23 mouse cellular contexts compared by ENCODE assay signal in the genomic region with DNA sequence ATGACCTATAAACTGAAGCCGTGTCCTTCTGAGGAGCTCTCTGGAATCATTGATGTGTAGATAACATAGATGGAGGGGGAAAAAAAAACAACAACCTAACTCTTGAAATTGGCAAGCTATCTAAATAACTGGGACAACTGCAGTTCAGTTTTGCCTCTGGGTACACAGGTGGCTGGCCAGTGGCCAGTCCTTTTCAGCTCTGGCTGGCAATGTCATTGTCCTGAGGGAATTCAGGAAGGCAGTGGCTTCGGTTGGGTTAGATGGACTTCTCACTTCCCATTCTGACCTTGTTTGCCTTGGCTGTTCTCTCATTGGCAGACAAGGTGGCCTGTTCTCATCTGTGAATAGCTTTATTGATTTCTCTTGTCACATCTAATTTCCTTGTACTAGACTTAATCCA. TPM values are rescaled to one million over a fixed set of nuclear protein-coding genes. Genes with fewer than 3 reads are reported as not detected.
DNase-seq lines count a peak whose midpoint lies in the region; ATAC-seq lines count a peak whose summit lies in the region.
"Had no signal": no experiment of that assay in that cellular context is flagged by ENCODE, and none has a peak within 500 bp of the region (broad histone marks: within the 10 kb centered on the region; RNA-seq: fewer than 3 reads in every experiment).

No protein-coding gene starts in this region.

- intact Hi-C loops in left cerebral cortex, postnatal 4 days (cut with DNase I) = no loop called here

- H3K4me1 ChIP-seq in embryonic facial prominence, embryonic 14.5 days (ENCODE audit: control insufficient read depth, insufficient read depth, low read length) = no peaks in the 10 kb centered on the region
- no peaks in the 10 kb centered on the region for H3K4me1 ChIP-seq in embryonic facial prominence, embryonic 10.5 days
- H3K4me1 ChIP-seq: forebrain, embryonic 15.5 days; limb, embryonic 10.5 days; midbrain, embryonic 12.5 days; neural tube, embryonic 12.5 days had no signal

- no peak overlapping the region for H3K27ac ChIP-seq in embryonic facial prominence, embryonic 14.5 days (replicated peaks; ENCODE audit: low read depth, low read length)
- no peak overlapping the region for H3K27ac ChIP-seq in embryonic facial prominence, embryonic 10.5 days (replicated peaks)
- H3K27ac ChIP-seq: forebrain, embryonic 15.5 days; limb, embryonic 10.5 days; liver, embryonic 14.5 days; midbrain, embryonic 12.5 days; neural tube, embryonic 12.5 days; stomach, postnatal 0 days had no signal

- DNase-seq in embryonic facial prominence, embryonic 14.5 days (ENCODE audit: low spot score) = peak; percentile 18
- no peak for DNase-seq in embryonic facial prominence, embryonic 10.5 days (ENCODE audit: low spot score)
- DNase-seq in left cerebral cortex, postnatal 4 days = peak; percentile 57
- no peak for DNase-seq in left cerebral cortex, adult 11 months (ENCODE audit: low spot score)
- peak; percentile 24 to 25 for DNase-seq in cerebellum, adult 18-20 months
- DNase-seq in gonadal fat pad, adult 2 months (ENCODE audit: low read depth) = peak; percentile 81
- no peak for DNase-seq in c-Kit-positive CD71-positive TER-119-positive erythroid progenitor cells, embryonic 14.5 days (ENCODE audit: low spot score)
- DNase-seq in frontal cortex, postnatal 14 days (ENCODE audit: low spot score in 2 of 2) = no peak
- DNase-seq: adrenal gland, postnatal 36 days; gastrocnemius, postnatal 10 days; layer of hippocampus, adult 9-11 months; right cerebral cortex, adult 18-20 months; thymus, postnatal 36 days had no signal

- no peaks in the 10 kb centered on the region for H3K27me3 ChIP-seq in embryonic facial prominence, embryonic 14.5 days (replicated peaks; ENCODE audit: control insufficient read depth, insufficient read depth, low read length)
- H3K27me3 ChIP-seq in embryonic facial prominence, embryonic 10.5 days (replicated peaks; ENCODE audit: low read depth, poor library complexity, severe bottlenecking) = no peaks in the 10 kb centered on the region
- H3K27me3 ChIP-seq: forebrain, embryonic 15.5 days; midbrain, embryonic 12.5 days; neural tube, embryonic 12.5 days had no signal

- no peaks in the 10 kb centered on the region for H3K36me3 ChIP-seq in embryonic facial prominence, embryonic 14.5 days (ENCODE audit: control insufficient read depth, insufficient read depth, low read length)
- H3K36me3 ChIP-seq in embryonic facial prominence, embryonic 10.5 days (replicated peaks) = no peaks in the 10 kb centered on the region
- H3K36me3 ChIP-seq: forebrain, embryonic 15.5 days; limb, embryonic 10.5 days; midbrain, embryonic 12.5 days; neural tube, embryonic 12.5 days had no signal

- H3K4me2 ChIP-seq in embryonic facial prominence, embryonic 14.5 days (ENCODE audit: low read depth, low read length) = no peak overlapping the region
- H3K4me2 ChIP-seq: forebrain, embryonic 15.5 days; midbrain, embryonic 12.5 days; neural tube, embryonic 12.5 days had no signal

- WGBS in embryonic facial prominence, embryonic 14.5 days = 55% methylated on average over 2 of the region's 2 CpGs
- 72% methylated on average over 2 of the region's 2 CpGs for WGBS in embryonic facial prominence, embryonic 10.5 days

- H3K4me3 ChIP-seq in embryonic facial prominence, embryonic 14.5 days (ENCODE audit: low read depth, low read length) = no peak overlapping the region
- H3K4me3 ChIP-seq in embryonic facial prominence, embryonic 10.5 days = no peak overlapping the region
- H3K4me3 ChIP-seq: forebrain, embryonic 15.5 days; limb, embryonic 10.5 days; midbrain, embryonic 12.5 days; neural tube, embryonic 12.5 days had no signal

- no peaks in the 10 kb centered on the region for H3K9me3 ChIP-seq in embryonic facial prominence, embryonic 14.5 days (ENCODE audit: control insufficient read depth, low read length)
- no peaks in the 10 kb centered on the region for H3K9me3 ChIP-seq in embryonic facial prominence, embryonic 10.5 days
- H3K9me3 ChIP-seq: forebrain, embryonic 15.5 days; limb, embryonic 10.5 days; midbrain, embryonic 12.5 days; neural tube, embryonic 12.5 days had no signal

- ATAC-seq in embryonic facial prominence, embryonic 14.5 days (ENCODE audit: low read depth) = peak; percentile 33; the same call in 1 of the 2 replicates
- ATAC-seq: forebrain, embryonic 15.5 days; intestine, embryonic 16.5 days had no signal

- no peak overlapping the region for H3K9ac ChIP-seq in embryonic facial prominence, embryonic 14.5 days (ENCODE audit: low read depth, low read length)
- H3K9ac ChIP-seq: forebrain, embryonic 15.5 days; liver, embryonic 14.5 days; midbrain, embryonic 12.5 days; neural tube, embryonic 12.5 days had no signal

RNA-seq across cellular contexts. Expression of gene Odam, which starts 14.7 kb away (rescaled TPM):
- 0.51 and 1.7 TPM in 2 replicates for polyA plus RNA-seq in embryonic facial prominence, embryonic 14.5 days (2014; fragmentation: Nextera tagmentation; extraction: Ambion mirVana)
- not detected in 2 replicates for polyA plus RNA-seq in embryonic facial prominence, embryonic 10.5 days (2016; fragmentation: Nextera tagmentation; extraction: Ambion mirVana)
- not detected for total RNA-seq in left cerebral cortex, postnatal 4 days (2021)
- 27.9 and 74.2 TPM in 2 replicates for polyA plus RNA-seq in gonadal fat pad, adult 2 months (2012; rRNA removed)
- total RNA-seq: adrenal gland, postnatal 36 days; common myeloid progenitor, adult 5-6 weeks; gastrocnemius, postnatal 10 days; heart, postnatal 25 days had no signal
- polyA plus RNA-seq: forebrain, embryonic 15.5 days; intestine, embryonic 16.5 days; limb, embryonic 10.5 days; liver, embryonic 14.5 days; midbrain, embryonic 12.5 days; neural tube, embryonic 12.5 days; spleen, adult 2 months; stomach, postnatal 0 days had no signal

RNA-seq across cellular contexts. Expression of gene Prr27, which starts 44.6 kb away (rescaled TPM):
- polyA plus RNA-seq in embryonic facial prominence, embryonic 14.5 days (2014; fragmentation: Nextera tagmentation; extraction: Ambion mirVana) = not detected in 2 replicates
- polyA plus RNA-seq in embryonic facial prominence, embryonic 10.5 days (2016; fragmentation: Nextera tagmentation; extraction: Ambion mirVana) = not detected in 2 replicates
- total RNA-seq in left cerebral cortex, postnatal 4 days (2021) = not detected
- 7.4 and 10.8 TPM in 2 replicates for polyA plus RNA-seq in gonadal fat pad, adult 2 months (2012; rRNA removed)
- total RNA-seq: adrenal gland, postnatal 36 days; common myeloid progenitor, adult 5-6 weeks; gastrocnemius, postnatal 10 days; heart, postnatal 25 days had no signal
- polyA plus RNA-seq: forebrain, embryonic 15.5 days; intestine, embryonic 16.5 days; limb, embryonic 10.5 days; liver, embryonic 14.5 days; midbrain, embryonic 12.5 days; neural tube, embryonic 12.5 days; spleen, adult 2 months; stomach, postnatal 0 days had no signal

RNA-seq across cellular contexts. Expression of gene Csn3, which starts 55.3 kb away (rescaled TPM):
- 0.28 and 0.29 TPM in 2 replicates for polyA plus RNA-seq in embryonic facial prominence, embryonic 14.5 days (2014; fragmentation: Nextera tagmentation; extraction: Ambion mirVana)
- polyA plus RNA-seq in embryonic facial prominence, embryonic 10.5 days (2016; fragmentation: Nextera tagmentation; extraction: Ambion mirVana) = 3.0 and 3.1 TPM in 2 replicates
- total RNA-seq in left cerebral cortex, postnatal 4 days (2021) = not detected
- polyA plus RNA-seq in gonadal fat pad, adult 2 months (2012; rRNA removed) = not detected in 2 replicates
- total RNA-seq: adrenal gland, postnatal 36 days; common myeloid progenitor, adult 5-6 weeks; gastrocnemius, postnatal 10 days; heart, postnatal 25 days had no signal
- polyA plus RNA-seq: forebrain, embryonic 15.5 days; liver, embryonic 14.5 days; midbrain, embryonic 12.5 days; spleen, adult 2 months had no signal

Comparison
In these comparisons a context has a peak if more than half of its experiments do, and no peak if none do; other contexts are left out.
1. DNase-seq: peak in embryonic facial prominence, embryonic 14.5 days (single experiment), left cerebral cortex, postnatal 4 days (single experiment), cerebellum, adult 18-20 months (2 of 2) and gonadal fat pad, adult 2 months (single experiment); none in embryonic facial prominence, embryonic 10.5 days (single experiment), left cerebral cortex, adult 11 months (single experiment), c-Kit-positive CD71-positive TER-119-positive erythroid progenitor cells, embryonic 14.5 days (single experiment) and frontal cortex, postnatal 14 days (0 of 2).
2. RNA of gene Odam, which starts 14.7 kb away (polyA plus RNA-seq): 27.9 to 74.2 TPM in gonadal fat pad, adult 2 months; 0.51 to 1.7 TPM in embryonic facial prominence, embryonic 14.5 days and not detected in embryonic facial prominence, embryonic 10.5 days; every median in the first group is over 10 times any median in the second.